Mouse (Mus musculus) midbrain, embryonic 11.5 days (tissue): Measurements from ENCODE around the gene Rhd. TPM values are rescaled to one million over a fixed set of nuclear protein-coding genes. Genes with fewer than 3 reads are reported as not detected.
A peak's percentile ranks its signal among the peaks of the same experiment; 100 is the strongest.
"Not testable (repeated sequence)": the region's sequence is repeated elsewhere in the genome, so short reads cannot be mapped to it uniquely, and the experiment has no call there.

Source experiments
- ATAC-seq: fragments of 200-750 bp; cut with Nextera tagmentation; 2 replicates; pipeline ENCODE4 v1.8.0; 2017; ENCODE audit warnings: moderate TSS enrichment, moderate library complexity; ENCODE audit not compliant: low FRiP score
- DNase-seq: peaks from one replicate; pipeline ENCODE4 v3.0.0; 2015; ENCODE audit warnings: low spot score; ENCODE audit errors: missing footprints
- H3K27ac ChIP-seq: fragments of 300-500 bp; sonication (generic); 2 replicates; pipeline ENCODE4 v1.5.1; 2014; ENCODE audit warnings: low read depth, low read length
- H3K27me3 ChIP-seq: fragments of 300-500 bp; sonication (generic); 2 replicates; pipeline ENCODE4 v1.6.1; 2014; ENCODE audit warnings: mild to moderate bottlenecking, low read length, moderate library complexity, mixed read lengths; ENCODE audit not compliant: control insufficient read depth, insufficient read depth
- H3K36me3 ChIP-seq: fragments of 300-500 bp; sonication (generic); 2 replicates; pipeline ENCODE4 v1.6.1; 2014; ENCODE audit warnings: mild to moderate bottlenecking, low read length, moderate library complexity, mixed read lengths; ENCODE audit not compliant: control insufficient read depth, insufficient read depth
- H3K4me1 ChIP-seq: fragments of 300-500 bp; sonication (generic); 2 replicates; pipeline ENCODE4 v1.6.1; 2014; ENCODE audit warnings: low read length; ENCODE audit not compliant: control insufficient read depth, insufficient read depth
- H3K4me2 ChIP-seq: fragments of 300-500 bp; sonication (generic); 2 replicates; pipeline ENCODE4 v1.6.1; 2014; ENCODE audit warnings: mild to moderate bottlenecking, moderate library complexity
- H3K4me3 ChIP-seq: fragments of 300-500 bp; sonication (generic); 2 replicates; pipeline ENCODE4 v1.5.1; 2014; ENCODE audit warnings: low read depth, low read length
- H3K9ac ChIP-seq: fragments of 300-500 bp; sonication (generic); 2 replicates; pipeline ENCODE4 v1.6.1; 2014; ENCODE audit warnings: low read length
- H3K9me3 ChIP-seq: fragments of 300-500 bp; sonication (generic); 2 replicates; pipeline ENCODE4 v1.6.1; 2016; ENCODE audit warnings: low read length; ENCODE audit not compliant: control insufficient read depth
- WGBS: fragments of 180-500 bp; shearing (Covaris S2); extraction: QIAGEN DNeasy Blood & Tissue Kit; methylation state at CpG from one replicate; pipeline ENCODE4 v1.1.7; 2014; 5-methylcytosine and 5-hydroxymethylcytosine counted together
- polyA plus RNA-seq: library from polyadenylated mRNA; unstranded; fragments of >200 nt; fragmentation: Nextera tagmentation; extraction: Ambion mirVana; gene quantifications from 2 replicates; pipeline ENCODE4 v1.2.1, GENCODE M21; 2014

Rhd gene
- polyA plus RNA-seq, 1 experiment from 2014 or later, result 19.2 TPM

DNA sequence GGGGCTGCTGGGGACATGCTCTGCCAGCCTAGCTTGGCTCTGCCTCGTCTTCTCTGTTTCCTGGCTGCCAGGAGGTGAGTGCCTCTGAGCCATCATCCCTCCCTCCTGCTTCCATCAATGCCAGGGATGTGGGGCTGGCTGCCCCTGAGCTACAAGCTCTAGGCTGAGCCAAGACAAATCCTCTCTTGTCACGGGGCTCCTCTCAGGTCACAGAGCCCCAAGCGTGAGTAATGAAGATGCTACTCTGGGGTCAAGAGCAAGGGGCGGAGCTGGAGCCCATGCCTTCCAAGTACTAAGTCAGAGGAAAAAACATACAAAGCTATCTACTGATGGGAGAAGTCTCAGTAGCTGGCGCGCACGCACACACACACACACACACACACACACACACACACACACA, 38.7 kb downstream of the Rhd start:
- Histone ChIP-seq H3K36me3 (peaks cover 17% of the 10 kb centered on the region; the same call in 1 of the 2 replicates), H3K4me1 (no peaks in the 10 kb centered on the region), H3K4me3 (no peak overlapping the region), H3K27ac (no peak overlapping the region), H3K27me3 (no peaks in the 10 kb centered on the region), H3K9me3 (no peaks in the 10 kb centered on the region), H3K4me2 (no peak overlapping the region), H3K9ac (no peak overlapping the region)
- DNase-seq (no peak), ATAC-seq (no peak)
- WGBS, result 77% methylated on average over 7 of the region's 7 CpGs

DNA sequence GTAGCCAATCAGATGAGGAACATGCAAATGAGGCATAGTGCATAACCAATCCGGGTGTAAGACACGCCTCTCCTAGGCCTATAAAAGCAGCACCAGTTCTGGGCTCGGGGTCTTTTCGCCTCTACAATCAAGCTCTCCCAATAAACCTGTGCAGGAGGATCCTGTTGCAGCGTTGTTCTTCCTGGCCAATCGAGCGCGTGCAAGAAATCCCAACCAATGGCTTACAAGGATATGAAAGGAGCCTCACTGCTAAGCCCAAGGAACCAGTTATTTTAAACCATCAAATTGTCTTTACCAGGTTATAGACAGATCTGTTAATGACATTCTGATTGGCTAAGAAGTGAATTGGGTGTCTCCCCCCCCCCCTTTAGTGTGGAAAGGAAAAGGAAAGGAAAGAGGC, 47.1 kb downstream of the Rhd start:
- not testable (repeated sequence) for DNase-seq, H3K9me3 ChIP-seq, H3K4me3 ChIP-seq, H3K4me2 ChIP-seq, H3K9ac ChIP-seq, H3K27ac ChIP-seq, ATAC-seq, H3K27me3 ChIP-seq
- peaks cover 11% of the 10 kb centered on the region; the same call in 1 of the 2 replicates for H3K36me3 ChIP-seq
- over 99% methylated on average over 6 of the region's 8 CpGs for WGBS
- H3K4me1 ChIP-seq, result peaks cover 12% of the 10 kb centered on the region; the same call in 1 of the 2 replicates

DNA sequence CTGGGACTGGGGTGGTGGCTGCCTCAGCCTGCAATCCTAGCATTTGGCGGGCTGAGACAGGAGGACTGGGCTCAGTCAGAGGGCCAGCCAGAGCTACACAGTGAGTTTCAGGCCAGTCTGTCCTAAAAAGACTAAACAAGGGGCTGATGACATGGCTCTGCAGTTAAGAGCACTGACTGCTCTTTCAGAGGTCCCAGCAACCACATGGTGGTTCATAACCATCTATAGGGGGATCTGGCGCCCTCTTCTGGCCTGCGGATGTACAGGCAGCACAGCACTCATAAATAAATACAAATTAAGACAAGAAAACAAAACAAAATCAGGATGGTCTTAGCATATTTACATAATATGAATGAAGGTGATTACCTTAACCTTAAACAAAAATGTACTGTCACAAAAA, 49.1 kb downstream of the Rhd start:
- Histone ChIP-seq H3K27me3 (no peaks in the 10 kb centered on the region), H3K4me1 (peaks cover 12% of the 10 kb centered on the region; the same call in 1 of the 2 replicates), H3K4me2 (peak overlapping the region; percentile 69; the same call in 1 of the 2 replicates), H3K9ac (no peak overlapping the region), H3K36me3 (peaks cover 11% of the 10 kb centered on the region; the same call in 1 of the 2 replicates), H3K27ac (no peak overlapping the region), H3K4me3 (no peak overlapping the region), H3K9me3 (no peaks in the 10 kb centered on the region)
- WGBS, result 31% methylated on average over 3 of the region's 3 CpGs
- DNase-seq (peak; percentile 90), ATAC-seq (no peak)

- peak; percentile 82 for DNase-seq
- peaks cover 12% of the 10 kb centered on the region; the same call in 1 of the 2 replicates for H3K4me1 ChIP-seq
- peak; percentile 77 for ATAC-seq
- peak overlapping the region; percentile 88 for H3K9ac ChIP-seq
- no peaks in the 10 kb centered on the region for H3K27me3 ChIP-seq
- H3K4me2 ChIP-seq, result peak overlapping the region; percentile 69
- peak overlapping the region; percentile 87 for H3K4me3 ChIP-seq
- WGBS, result 1% methylated on average over 43 of the region's 43 CpGs
- H3K36me3 ChIP-seq, result peaks cover 7% of the 10 kb centered on the region; the same call in 1 of the 2 replicates
- H3K27ac ChIP-seq, result peak overlapping the region; percentile 71
- H3K9me3 ChIP-seq, result no peaks in the 10 kb centered on the region
These were observed 50.0 kb downstream of the Rhd start for GRCm38 (mm10) chr4:134914122-134914863.

GRCm38 (mm10) chr4:134914864-134915209, 50.5 kb downstream of the Rhd start, which contains the start of gene Tmem50a:
TSS of gene Tmem50a (minus strand) at chr4:134915024.
- H3K27me3 ChIP-seq, result no peaks in the 10 kb centered on the region
- DNase-seq, result peak; percentile 98
- H3K4me2 ChIP-seq, result peak within 1 kb of the TSS; percentile 69
- WGBS, result under 1% methylated on average over 25 of the region's 25 CpGs
- peaks cover 4% of the 10 kb centered on the region; the same call in 1 of the 2 replicates for H3K36me3 ChIP-seq
- H3K4me3 ChIP-seq, result peak within 1 kb of the TSS; percentile 87
- peak; percentile 92 for ATAC-seq
- H3K9me3 ChIP-seq, result no peaks in the 10 kb centered on the region
- peaks cover 12% of the 10 kb centered on the region; the same call in 1 of the 2 replicates for H3K4me1 ChIP-seq
- H3K9ac ChIP-seq, result peak within 1 kb of the TSS; percentile 88
- peak within 1 kb of the TSS; percentile 71 for H3K27ac ChIP-seq

GRCm38 (mm10) chr4:134915223-134916050, 51.1 kb downstream of the Rhd start:
- H3K9ac ChIP-seq, result peak overlapping the region; percentile 88
- H3K36me3 ChIP-seq, result peaks cover 4% of the 10 kb centered on the region; the same call in 1 of the 2 replicates
- H3K9me3 ChIP-seq, result no peaks in the 10 kb centered on the region
- WGBS, result 63% methylated on average over 14 of the region's 14 CpGs
- no peak for DNase-seq
- no peak overlapping the region for H3K27ac ChIP-seq
- H3K4me1 ChIP-seq, result peaks cover 12% of the 10 kb centered on the region; the same call in 1 of the 2 replicates
- peak; percentile 55 for ATAC-seq
- peak overlapping the region; percentile 69 for H3K4me2 ChIP-seq
- no peaks in the 10 kb centered on the region for H3K27me3 ChIP-seq
- peak overlapping the region; percentile 87; the same call in 1 of the 2 replicates for H3K4me3 ChIP-seq

- no peaks in the 10 kb centered on the region for H3K9me3 ChIP-seq
- H3K27me3 ChIP-seq, result no peaks in the 10 kb centered on the region
- H3K27ac ChIP-seq, result no peak overlapping the region
- peaks cover 12% of the 10 kb centered on the region; the same call in 1 of the 2 replicates for H3K4me1 ChIP-seq
- H3K4me3 ChIP-seq, result no peak overlapping the region
- ATAC-seq, result no peak
- no peaks in the 10 kb centered on the region for H3K36me3 ChIP-seq
- H3K4me2 ChIP-seq, result no peak overlapping the region
- DNase-seq, result no peak
- no peak overlapping the region for H3K9ac ChIP-seq
- WGBS, result 74% methylated on average over 3 of the region's 3 CpGs
These were observed 52.9 kb downstream of the Rhd start for GRCm38 (mm10) chr4:134917194-134917593.

DNA sequence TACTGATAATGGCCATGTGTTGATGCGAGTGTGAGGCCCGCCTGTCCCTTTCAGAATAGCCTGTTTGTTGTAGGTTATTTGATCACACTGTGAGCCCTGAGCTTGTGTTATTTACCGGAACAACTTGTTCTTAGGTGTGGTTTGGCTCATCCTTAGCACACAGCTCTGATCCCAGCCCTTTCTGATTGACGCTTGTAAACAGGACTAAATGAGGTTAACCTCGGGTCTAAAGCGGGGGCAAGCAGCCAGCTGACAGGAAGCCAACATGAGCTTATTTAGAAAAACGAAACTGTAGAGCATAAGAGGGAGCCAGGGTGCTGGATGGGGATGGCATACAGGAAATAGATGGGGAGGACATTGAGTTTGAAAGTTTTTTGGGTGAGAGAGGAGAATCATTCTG, 54.0 kb downstream of the Rhd start:
- Histone ChIP-seq H3K27me3 (no peaks in the 10 kb centered on the region), H3K4me1 (peaks cover 8% of the 10 kb centered on the region; the same call in 1 of the 2 replicates), H3K9ac (no peak overlapping the region), H3K36me3 (no peaks in the 10 kb centered on the region), H3K4me2 (no peak overlapping the region), H3K27ac (no peak overlapping the region), H3K4me3 (no peak overlapping the region), H3K9me3 (no peaks in the 10 kb centered on the region)
- DNase-seq (no peak), ATAC-seq (no peak)
- WGBS, result 79% methylated on average over 7 of the region's 7 CpGs
